Comparison of ENCODE assay signal across 20 mouse cellular contexts in the genomic region with DNA sequence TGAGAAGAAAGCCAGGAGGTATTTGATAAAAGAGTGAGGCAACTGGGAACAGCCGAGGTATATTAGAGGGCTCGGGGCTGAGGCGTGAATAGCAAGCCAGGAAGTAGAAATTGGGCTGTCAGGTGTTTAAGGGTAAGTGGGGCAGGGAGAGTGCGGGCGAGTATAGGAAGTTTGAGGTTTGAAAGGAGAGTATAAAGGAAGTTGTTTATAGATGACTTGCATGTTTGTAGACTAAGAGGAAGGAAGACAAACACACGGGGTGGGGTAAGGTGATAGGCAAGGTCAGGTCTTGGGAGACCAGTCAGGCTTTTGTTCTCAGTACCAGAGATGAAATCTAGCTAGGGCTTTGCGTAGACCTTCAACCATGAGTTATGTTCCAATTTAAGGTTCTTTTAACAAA. TPM values are rescaled to one million over a fixed set of nuclear protein-coding genes. Genes with fewer than 3 reads are reported as not detected.
DNase-seq lines count a peak whose midpoint lies in the region; ATAC-seq lines count a peak whose summit lies in the region.
"Had no signal": no experiment of that assay in that cellular context is flagged by ENCODE, and none has a peak within 500 bp of the region (broad histone marks: within the 10 kb centered on the region; RNA-seq: fewer than 3 reads in every experiment).

No protein-coding gene starts in this region.

- ATAC-seq in activated CD4-positive, CD25-positive, alpha-beta regulatory T cell, adult 4 months: peak; percentile 82
- ATAC-seq in megakaryocyte progenitor cell, adult 5-6 weeks (replicated peaks; ENCODE audit: poor library complexity): peak; percentile 82
- ATAC-seq: forebrain, embryonic 14.5 days; lung, postnatal 0 days had no signal

- DNase-seq in CD4-positive helper T cell, adult 2 months (ENCODE audit: low read depth, low spot score): peak; percentile 72
- peak; percentile 69 for DNase-seq in thymus, postnatal 0 days (ENCODE audit: low spot score)
- DNase-seq in cerebellum, postnatal 10 days: no peak
- DNase-seq in adrenal gland, postnatal 14 days: no peak
- no peak for DNase-seq in kidney, postnatal 25 days
- DNase-seq in kidney, adult 18-20 months: no peak
- DNase-seq: cerebellum, adult 11 months; heart, adult 2 months; kidney, adult 8-10 months had no signal

RNA-seq across cellular contexts. Expression of gene Ddx28, which starts 5.4 kb away (rescaled TPM):
- 10 to 100 TPM in 1 of 2 experiments, 1 to 10 TPM in 1; 9.7 to 12.1 TPM for polyA plus RNA-seq in activated CD4-positive, CD25-positive, alpha-beta regulatory T cell, adult 4 months (2017; shearing (Covaris generic))
- 8.6 and 12.0 TPM in 2 replicates for total RNA-seq in megakaryocyte progenitor cell, adult 5-6 weeks (2015)
- total RNA-seq in megakaryocyte progenitor cell, adult 5-6 weeks (2017): 18.2 and 20.8 TPM in 2 replicates
- 21.3 and 21.7 TPM in 2 replicates for polyA plus RNA-seq in thymus, postnatal 0 days (2015; fragmentation: Nextera tagmentation; extraction: Ambion mirVana)
- total RNA-seq in adrenal gland, postnatal 14 days (2021): 14.2 and 14.5 TPM in 2 replicates

RNA-seq across cellular contexts. Expression of gene Dpep2nb, which starts 11.4 kb away (rescaled TPM):
- polyA plus RNA-seq in activated CD4-positive, CD25-positive, alpha-beta regulatory T cell, adult 4 months (2017; shearing (Covaris generic)): not detected
- total RNA-seq in megakaryocyte progenitor cell, adult 5-6 weeks (2015): not detected in 2 replicates
- not detected in 2 replicates for total RNA-seq in megakaryocyte progenitor cell, adult 5-6 weeks (2017)
- polyA plus RNA-seq in thymus, postnatal 0 days (2015; fragmentation: Nextera tagmentation; extraction: Ambion mirVana): 0.20 TPM in 1 of 2 replicates, not detected in the other
- total RNA-seq in adrenal gland, postnatal 14 days (2021): not detected in 2 replicates
- total RNA-seq: heart, adult 2 months had no signal
- polyA plus RNA-seq: embryonic facial prominence, embryonic 14.5 days; forebrain, embryonic 14.5 days; heart, adult 2 months; hindbrain, embryonic 13.5 days; large intestine, adult 2 months; limb, embryonic 10.5 days; liver, embryonic 14.5 days; lung, postnatal 0 days had no signal

RNA-seq across cellular contexts. Expression of gene Dus2, which starts 26.0 kb away (rescaled TPM):
- polyA plus RNA-seq in activated CD4-positive, CD25-positive, alpha-beta regulatory T cell, adult 4 months (2017; shearing (Covaris generic)): 10 to 100 TPM; 25.7 to 28.8 TPM
- total RNA-seq in megakaryocyte progenitor cell, adult 5-6 weeks (2015): 7.9 and 12.0 TPM in 2 replicates
- total RNA-seq in megakaryocyte progenitor cell, adult 5-6 weeks (2017): 10.8 and 20.3 TPM in 2 replicates
- polyA plus RNA-seq in thymus, postnatal 0 days (2015; fragmentation: Nextera tagmentation; extraction: Ambion mirVana): 25.6 TPM in 2 replicates
- 14.9 and 15.5 TPM in 2 replicates for total RNA-seq in adrenal gland, postnatal 14 days (2021)

RNA-seq across cellular contexts. Expression of gene Dpep3, which starts 37.9 kb away (rescaled TPM):
- not detected for polyA plus RNA-seq in activated CD4-positive, CD25-positive, alpha-beta regulatory T cell, adult 4 months (2017; shearing (Covaris generic))
- not detected in 2 replicates for total RNA-seq in megakaryocyte progenitor cell, adult 5-6 weeks (2015)
- total RNA-seq in megakaryocyte progenitor cell, adult 5-6 weeks (2017): not detected in 2 replicates
- polyA plus RNA-seq in thymus, postnatal 0 days (2015; fragmentation: Nextera tagmentation; extraction: Ambion mirVana): not detected in 2 replicates
- not detected in 2 replicates for total RNA-seq in adrenal gland, postnatal 14 days (2021)
- total RNA-seq: heart, adult 2 months had no signal
- polyA plus RNA-seq: embryonic facial prominence, embryonic 14.5 days; forebrain, embryonic 14.5 days; heart, embryonic 16.5 days; hindbrain, embryonic 13.5 days; limb, embryonic 10.5 days; liver, embryonic 14.5 days; lung, postnatal 0 days; midbrain, embryonic 10.5 days had no signal

RNA-seq across cellular contexts. Expression of gene Nfatc3, which starts 41.5 kb away (rescaled TPM):
- polyA plus RNA-seq in activated CD4-positive, CD25-positive, alpha-beta regulatory T cell, adult 4 months (2017; shearing (Covaris generic)): 10 to 100 TPM; 30.0 to 31.5 TPM
- total RNA-seq in megakaryocyte progenitor cell, adult 5-6 weeks (2015): 112 and 126 TPM in 2 replicates
- 25.2 and 32.7 TPM in 2 replicates for total RNA-seq in megakaryocyte progenitor cell, adult 5-6 weeks (2017)
- polyA plus RNA-seq in thymus, postnatal 0 days (2015; fragmentation: Nextera tagmentation; extraction: Ambion mirVana): 19.7 and 26.6 TPM in 2 replicates
- total RNA-seq in adrenal gland, postnatal 14 days (2021): 47.3 and 47.6 TPM in 2 replicates

Comparison
In these comparisons a context has a peak if more than half of its experiments do, and no peak if none do; other contexts are left out.
1. DNase-seq: peak in CD4-positive helper T cell, adult 2 months (single experiment) and thymus, postnatal 0 days (single experiment); none in cerebellum, postnatal 10 days (0 of 2), adrenal gland, postnatal 14 days (single experiment), kidney, postnatal 25 days (0 of 2) and kidney, adult 18-20 months (single experiment).